Mouse (Mus musculus): ENCODE data around the gene Olfr959.

DNA sequence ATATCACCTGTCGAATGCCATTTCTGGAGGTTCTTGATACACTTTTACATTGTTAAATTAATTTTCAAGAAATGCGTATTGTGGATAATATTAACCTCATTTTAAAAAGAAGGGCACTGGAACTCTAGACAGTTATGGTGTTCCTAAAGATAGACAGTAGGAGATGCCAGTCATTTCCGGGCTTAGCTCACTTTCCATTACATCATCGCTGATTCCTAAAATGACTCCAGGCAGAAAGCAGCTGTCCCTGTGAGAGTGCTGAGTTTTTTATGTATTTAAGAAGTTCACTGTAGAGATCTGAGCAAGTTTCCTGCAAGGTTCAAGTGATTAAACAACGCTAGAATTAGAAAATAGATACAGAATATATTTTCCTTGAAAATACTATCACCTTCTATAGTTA, 1.7 kb upstream of the Olfr959 start:
- TF ChIP-seq POLR2A (IDR thresholded peaks at IDR 0.05; ENCODE audit: borderline replicate concordance, control insufficient read depth, low read depth, low read length) (no peak), CTCF (IDR thresholded peaks at IDR 0.05; ENCODE audit: control insufficient read depth, insufficient read depth, low read length) (no peak)

Data from bone marrow, adult 2 months (tissue).